ENCODE assay signal across 16 mouse cellular contexts in genomic region chr11:99144456-99144855, GRCm38 (mm10). TPM values are rescaled to one million over a fixed set of nuclear protein-coding genes. Genes with fewer than 3 reads are reported as not detected.
A peak's percentile ranks its signal among the peaks of the same experiment; 100 is the strongest.
DNase-seq lines count a peak whose midpoint lies in the region; ATAC-seq and TF ChIP-seq lines count a peak whose summit lies in the region.
"Had no signal": no experiment of that assay in that cellular context is flagged by ENCODE, and none has a peak within 500 bp of the region (broad histone marks: within the 10 kb centered on the region; RNA-seq: fewer than 3 reads in every experiment).

No protein-coding gene starts in this region.

- 80% methylated on average over 5 of the region's 5 CpGs for WGBS in forebrain, embryonic 10.5 days
- WGBS in forebrain, embryonic 16.5 days, result 83% methylated on average over 5 of the region's 5 CpGs
- whole genome bisulfite sequencing in liver, postnatal 0 days (ENCODE audit: insufficient replicate concordance), result 25% methylated on average over 5 of the region's 5 CpGs
- WGBS in liver, embryonic 11.5 days, result 35% methylated on average over 5 of the region's 5 CpGs
- 68% methylated on average over 5 of the region's 5 CpGs for WGBS in limb, embryonic 12.5 days
- 86% methylated on average over 5 of the region's 5 CpGs for WGBS in forebrain, embryonic 15.5 days

- no peak for TF ChIP-seq EP300 in liver, postnatal 0 days (IDR thresholded peaks at IDR 0.05; ENCODE audit: low read depth)

- H3K4me2 ChIP-seq in forebrain, embryonic 16.5 days (ENCODE audit: low read length), result no peak overlapping the region
- H3K4me2 ChIP-seq in liver, postnatal 0 days (ENCODE audit: low read depth, low read length), result no peak overlapping the region
- no peak overlapping the region for H3K4me2 ChIP-seq in liver, embryonic 11.5 days
- no peak overlapping the region for H3K4me2 ChIP-seq in limb, embryonic 12.5 days
- no peak overlapping the region for H3K4me2 ChIP-seq in forebrain, embryonic 15.5 days (replicated peaks)
- H3K4me2 ChIP-seq: hindbrain, embryonic 12.5 days; midbrain, embryonic 15.5 days; neural tube, embryonic 15.5 days; stomach, embryonic 15.5 days had no signal

- H3K27ac ChIP-seq in forebrain, embryonic 10.5 days, result peak overlapping the region; percentile 48; the same call in 1 of the 2 replicates
- no peak overlapping the region for H3K27ac ChIP-seq in forebrain, embryonic 16.5 days (ENCODE audit: low read length)
- H3K27ac ChIP-seq in liver, postnatal 0 days (ENCODE audit: low read depth), result 0 out of 2 replicates have a peak overlapping the region, but pooled peaks have one; percentile 8
- no peak overlapping the region for H3K27ac ChIP-seq in liver, embryonic 11.5 days (ENCODE audit: low read depth, low read length)
- H3K27ac ChIP-seq in limb, embryonic 12.5 days, result peak overlapping the region; percentile 81
- no peak overlapping the region for H3K27ac ChIP-seq in forebrain, embryonic 15.5 days (replicated peaks)
- H3K27ac ChIP-seq: hindbrain, embryonic 12.5 days; midbrain, embryonic 15.5 days; neural tube, embryonic 15.5 days had no signal

- H3K27me3 ChIP-seq in forebrain, embryonic 10.5 days (ENCODE audit: poor library complexity, severe bottlenecking), result no peaks in the 10 kb centered on the region
- no peaks in the 10 kb centered on the region for H3K27me3 ChIP-seq in forebrain, embryonic 16.5 days (replicated peaks; ENCODE audit: control insufficient read depth, insufficient read depth, low read length)
- no peaks in the 10 kb centered on the region for H3K27me3 ChIP-seq in liver, postnatal 0 days (ENCODE audit: insufficient read depth, low read length)
- H3K27me3 ChIP-seq in liver, embryonic 11.5 days (replicated peaks; ENCODE audit: control insufficient read depth, insufficient read depth, low read length), result peaks cover 6% of the 10 kb centered on the region; the same call in 1 of the 2 replicates
- peaks cover 56% of the 10 kb centered on the region for H3K27me3 ChIP-seq in E14TG2a.4 (ENCODE audit: insufficient read depth, low read length)
- no peaks in the 10 kb centered on the region for H3K27me3 ChIP-seq in limb, embryonic 12.5 days
- no peaks in the 10 kb centered on the region for H3K27me3 ChIP-seq in forebrain, embryonic 15.5 days
- H3K27me3 ChIP-seq: midbrain, embryonic 15.5 days; neural tube, embryonic 15.5 days; stomach, embryonic 15.5 days had no signal

- no peaks in the 10 kb centered on the region for H3K36me3 ChIP-seq in forebrain, embryonic 10.5 days (replicated peaks)
- no peaks in the 10 kb centered on the region for H3K36me3 ChIP-seq in forebrain, embryonic 16.5 days (ENCODE audit: control insufficient read depth, insufficient read depth)
- H3K36me3 ChIP-seq in liver, postnatal 0 days (replicated peaks; ENCODE audit: insufficient read depth, low read length), result no peaks in the 10 kb centered on the region
- H3K36me3 ChIP-seq in liver, embryonic 11.5 days (ENCODE audit: control insufficient read depth, insufficient read depth, low read length), result no peaks in the 10 kb centered on the region
- H3K36me3 ChIP-seq in E14TG2a.4 (ENCODE audit: insufficient read depth, low read length), result no peaks in the 10 kb centered on the region
- no peaks in the 10 kb centered on the region for H3K36me3 ChIP-seq in limb, embryonic 12.5 days
- H3K36me3 ChIP-seq in forebrain, embryonic 15.5 days, result no peaks in the 10 kb centered on the region
- H3K36me3 ChIP-seq: hindbrain, embryonic 12.5 days; midbrain, embryonic 15.5 days; neural tube, embryonic 15.5 days; stomach, embryonic 15.5 days had no signal

- TF ChIP-seq CTCF in liver, postnatal 0 days (IDR thresholded peaks at IDR 0.05; ENCODE audit: low read depth), result no peak
- TF ChIP-seq CTCF in E14TG2a.4 (conservative IDR thresholded peaks at IDR 0.05; ENCODE audit: low read length), result no peak

- peaks cover 63% of the 10 kb centered on the region for H3K4me1 ChIP-seq in forebrain, embryonic 10.5 days
- H3K4me1 ChIP-seq in forebrain, embryonic 16.5 days (replicated peaks; ENCODE audit: control insufficient read depth, insufficient read depth, low read length), result peaks cover 18% of the 10 kb centered on the region
- peaks cover 32% of the 10 kb centered on the region for H3K4me1 ChIP-seq in liver, postnatal 0 days (ENCODE audit: insufficient read depth)
- H3K4me1 ChIP-seq in liver, embryonic 11.5 days (replicated peaks; ENCODE audit: control insufficient read depth, insufficient read depth, low read length), result peaks cover 51% of the 10 kb centered on the region
- H3K4me1 ChIP-seq in E14TG2a.4 (replicated peaks; ENCODE audit: low read depth, low read length), result peaks cover 95% of the 10 kb centered on the region
- peaks cover 77% of the 10 kb centered on the region for H3K4me1 ChIP-seq in limb, embryonic 12.5 days (replicated peaks)
- H3K4me1 ChIP-seq in forebrain, embryonic 15.5 days, result peaks cover 28% of the 10 kb centered on the region

- no peaks in the 10 kb centered on the region for H3K9me3 ChIP-seq in forebrain, embryonic 10.5 days
- no peaks in the 10 kb centered on the region for H3K9me3 ChIP-seq in forebrain, embryonic 16.5 days (ENCODE audit: control insufficient read depth, low read length)
- H3K9me3 ChIP-seq in liver, postnatal 0 days (ENCODE audit: low read length), result no peaks in the 10 kb centered on the region
- H3K9me3 ChIP-seq in liver, embryonic 11.5 days (ENCODE audit: control insufficient read depth, low read length), result no peaks in the 10 kb centered on the region
- no peaks in the 10 kb centered on the region for H3K9me3 ChIP-seq in E14TG2a.4 (ENCODE audit: low read length)
- no peaks in the 10 kb centered on the region for H3K9me3 ChIP-seq in limb, embryonic 12.5 days
- no peaks in the 10 kb centered on the region for H3K9me3 ChIP-seq in forebrain, embryonic 15.5 days
- H3K9me3 ChIP-seq: hindbrain, embryonic 12.5 days; midbrain, embryonic 15.5 days; neural tube, embryonic 15.5 days; stomach, embryonic 15.5 days had no signal

- no peak overlapping the region for H3K4me3 ChIP-seq in forebrain, embryonic 10.5 days
- no peak overlapping the region for H3K4me3 ChIP-seq in forebrain, embryonic 16.5 days (replicated peaks; ENCODE audit: low read length)
- no peak overlapping the region for H3K4me3 ChIP-seq in liver, postnatal 0 days (ENCODE audit: low read depth, low read length)
- no peak overlapping the region for H3K4me3 ChIP-seq in liver, embryonic 11.5 days (ENCODE audit: low read depth, low read length)
- peak overlapping the region; percentile 37; the same call in 1 of the 2 replicates for H3K4me3 ChIP-seq in E14TG2a.4 (replicated peaks; ENCODE audit: low read length)
- no peak overlapping the region for H3K4me3 ChIP-seq in limb, embryonic 12.5 days (replicated peaks)
- H3K4me3 ChIP-seq in forebrain, embryonic 15.5 days, result no peak overlapping the region
- H3K4me3 ChIP-seq: erythroblast, embryonic 14.5 days; hindbrain, embryonic 12.5 days; midbrain, embryonic 15.5 days; neural tube, embryonic 15.5 days; stomach, embryonic 15.5 days had no signal

- ATAC-seq in forebrain, embryonic 16.5 days, result no peak
- ATAC-seq in liver, postnatal 0 days, result no peak
- no peak for ATAC-seq in liver, embryonic 11.5 days (replicated peaks; ENCODE audit: low FRiP score)
- ATAC-seq in limb, embryonic 12.5 days (ENCODE audit: insufficient number of reproducible peaks, insufficient read depth, low FRiP score, low TSS enrichment, low read depth), result no peak
- no peak for ATAC-seq in forebrain, embryonic 15.5 days (replicated peaks)
- ATAC-seq: midbrain, embryonic 15.5 days had no signal

- H3K9ac ChIP-seq in forebrain, embryonic 16.5 days (replicated peaks; ENCODE audit: low read depth, low read length), result no peak overlapping the region
- H3K9ac ChIP-seq in liver, postnatal 0 days (replicated peaks), result no peak overlapping the region
- no peak overlapping the region for H3K9ac ChIP-seq in liver, embryonic 11.5 days (ENCODE audit: low read depth, low read length)
- peak overlapping the region; percentile 23; the same call in 1 of the 2 replicates for H3K9ac ChIP-seq in limb, embryonic 12.5 days (replicated peaks)
- no peak overlapping the region for H3K9ac ChIP-seq in forebrain, embryonic 15.5 days (replicated peaks)
- H3K9ac ChIP-seq: hindbrain, embryonic 12.5 days; midbrain, embryonic 15.5 days; neural tube, embryonic 15.5 days; stomach, embryonic 15.5 days had no signal

- no peak for DNase-seq in forebrain, embryonic 10.5 days (ENCODE audit: extremely low spot score, low spot score)
- no peak for DNase-seq in liver, postnatal 0 days
- DNase-seq in liver, embryonic 11.5 days (ENCODE audit: low spot score), result no peak
- no peak for DNase-seq in layer of hippocampus, postnatal 25 days (ENCODE audit: extremely low spot score in 1 of 2, low spot score in 1 of 2)
- DNase-seq: kidney, adult 9 months; lung, postnatal 10 days had no signal

RNA-seq across cellular contexts. Expression of gene Ccr7, which starts 10.4 kb away (rescaled TPM):
- 0.25 and 0.30 TPM in 2 replicates for polyA plus RNA-seq in forebrain, embryonic 10.5 days (2016; fragmentation: Nextera tagmentation; extraction: Ambion mirVana)
- polyA plus RNA-seq in forebrain, embryonic 16.5 days (2015; fragmentation: Nextera tagmentation; extraction: Ambion mirVana), result 0.16 TPM in 1 of 2 replicates, not detected in the other
- 1.5 and 1.6 TPM in 2 replicates for polyA plus RNA-seq in liver, postnatal 0 days (2015; fragmentation: Nextera tagmentation; extraction: Ambion mirVana)
- polyA plus RNA-seq in liver, embryonic 11.5 days (2014; fragmentation: Nextera tagmentation; extraction: Ambion mirVana), result 0.36 and 0.58 TPM in 2 replicates
- polyA plus RNA-seq in limb, embryonic 12.5 days (2016; fragmentation: Nextera tagmentation; extraction: Ambion mirVana), result 0.40 and 0.49 TPM in 2 replicates
- not detected for total RNA-seq in layer of hippocampus, postnatal 25 days (2021)
- not detected in 2 replicates for polyA plus RNA-seq in forebrain, embryonic 15.5 days (2015; fragmentation: Nextera tagmentation; extraction: Ambion mirVana)
- total RNA-seq: common myeloid progenitor, adult 5-6 weeks had no signal
- polyA plus RNA-seq: erythroblast, embryonic 14.5 days; midbrain, embryonic 15.5 days; neural tube, embryonic 15.5 days had no signal

RNA-seq across cellular contexts. Expression of gene Tns4, which starts 55.4 kb away (rescaled TPM):
- polyA plus RNA-seq in forebrain, embryonic 10.5 days (2016; fragmentation: Nextera tagmentation; extraction: Ambion mirVana), result 0.49 and 0.81 TPM in 2 replicates
- polyA plus RNA-seq in forebrain, embryonic 16.5 days (2015; fragmentation: Nextera tagmentation; extraction: Ambion mirVana), result not detected in 2 replicates
- polyA plus RNA-seq in liver, postnatal 0 days (2015; fragmentation: Nextera tagmentation; extraction: Ambion mirVana), result 0.25 and 0.31 TPM in 2 replicates
- polyA plus RNA-seq in liver, embryonic 11.5 days (2014; fragmentation: Nextera tagmentation; extraction: Ambion mirVana), result 0.21 TPM in 1 of 2 replicates, not detected in the other
- polyA plus RNA-seq in limb, embryonic 12.5 days (2016; fragmentation: Nextera tagmentation; extraction: Ambion mirVana), result 0.65 and 0.73 TPM in 2 replicates
- total RNA-seq in layer of hippocampus, postnatal 25 days (2021), result not detected
- 0.09 TPM in 1 of 2 replicates, not detected in the other for polyA plus RNA-seq in forebrain, embryonic 15.5 days (2015; fragmentation: Nextera tagmentation; extraction: Ambion mirVana)
- polyA plus RNA-seq: erythroblast, embryonic 14.5 days had no signal

Comparison
In these comparisons a context has a peak if more than half of its experiments do, and no peak if none do; other contexts are left out.
1. H3K27ac ChIP-seq: peak in forebrain, embryonic 10.5 days (single experiment), liver, postnatal 0 days (single experiment) and limb, embryonic 12.5 days (single experiment); none in forebrain, embryonic 16.5 days (single experiment), liver, embryonic 11.5 days (single experiment) and forebrain, embryonic 15.5 days (single experiment).